Mouse (Mus musculus) hindbrain, embryonic 13.5 days (tissue): ENCODE measurements at regions not wholly inside any gene's neighbourhood (a gene's known extent, or its start where the extent isn't known, plus 50 kb on each side); places are given as distances from the start of the nearest gene placed in this dataset.

Experiments
- ATAC-seq: fragments of 200-750 bp; cut with Nextera tagmentation; 2 replicates; pipeline ENCODE4 v1.8.0; 2017; ENCODE audit warnings: moderate TSS enrichment; ENCODE audit not compliant: low FRiP score
- H3K27ac ChIP-seq: fragments of 300-500 bp; sonication (generic); 2 replicates; pipeline ENCODE4 v1.5.1; 2015; ENCODE audit warnings: inconsistent platforms, mild to moderate bottlenecking, moderate library complexity
- H3K27me3 ChIP-seq: fragments of 300-500 bp; sonication (generic); 2 replicates; pipeline ENCODE4 v1.6.1; 2015; ENCODE audit warnings: mild to moderate bottlenecking, inconsistent platforms
- H3K36me3 ChIP-seq: fragments of 300-500 bp; sonication (generic); 2 replicates; pipeline ENCODE4 v1.6.1; 2015; ENCODE audit warnings: mild to moderate bottlenecking, inconsistent platforms
- H3K4me1 ChIP-seq: fragments of 300-500 bp; sonication (generic); replicated peaks from 2 replicates; pipeline ENCODE4 v1.6.1; 2015; ENCODE audit warnings: inconsistent platforms
- H3K4me2 ChIP-seq: fragments of 300-500 bp; sonication (generic); 2 replicates; pipeline ENCODE4 v1.6.1; 2015; ENCODE audit warnings: inconsistent platforms, mild to moderate bottlenecking, moderate library complexity
- H3K4me3 ChIP-seq: fragments of 300-500 bp; sonication (generic); 2 replicates; pipeline ENCODE4 v1.5.1; 2015; ENCODE audit warnings: mild to moderate bottlenecking, inconsistent platforms
- H3K9ac ChIP-seq: fragments of 300-500 bp; sonication (generic); 2 replicates; pipeline ENCODE4 v1.6.1; 2015; ENCODE audit warnings: mild to moderate bottlenecking, inconsistent platforms
- H3K9me3 ChIP-seq: fragments of 300-500 bp; sonication (generic); 2 replicates; pipeline ENCODE4 v1.6.1; 2016; ENCODE audit warnings: inconsistent platforms
- WGBS: fragments of 180-500 bp; shearing (Covaris S2); methylation state at CpG from one replicate; pipeline ENCODE4 v1.1.7; 2015; 5-methylcytosine and 5-hydroxymethylcytosine counted together

DNA sequence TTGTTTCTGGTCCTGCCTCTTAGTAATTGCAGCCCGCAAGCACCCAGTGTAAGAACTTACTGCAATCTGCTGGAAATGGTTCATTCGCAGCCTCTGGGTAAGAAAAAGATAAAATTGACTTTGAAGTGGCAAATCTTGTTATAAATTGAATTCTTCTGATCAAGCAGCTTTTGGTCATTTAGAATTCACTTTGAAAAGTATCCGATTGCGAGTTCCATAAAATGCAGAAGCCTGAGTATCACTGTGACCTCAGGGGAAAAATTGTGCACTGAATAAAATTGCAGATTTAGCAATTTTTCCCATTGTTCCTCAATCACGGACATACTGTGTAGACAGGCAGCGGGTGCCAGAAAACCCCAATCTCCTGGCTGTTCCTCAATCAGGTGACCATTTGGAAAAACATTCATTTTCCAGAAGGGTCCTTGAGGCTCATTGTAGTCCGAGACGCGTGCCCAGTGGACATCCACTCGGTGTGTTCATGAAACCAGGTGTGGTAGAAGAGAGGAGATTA is 320.4 kb downstream of the Cmpk2 start:
- ATAC-seq, result no peak
- Histone ChIP-seq H3K9ac (no peak overlapping the region), H3K4me3 (no peak overlapping the region), H3K36me3 (no peaks in the 10 kb centered on the region), H3K9me3 (no peaks in the 10 kb centered on the region), H3K4me1 (0 out of 2 replicates have a peak, but pooled peaks cover 8% of the 10 kb centered on the region), H3K27ac (peak overlapping the region; percentile 35; the same call in 1 of the 2 replicates), H3K27me3 (no peaks in the 10 kb centered on the region), H3K4me2 (no peak overlapping the region)
- WGBS, result 78% methylated on average over 10 of the region's 10 CpGs

DNA sequence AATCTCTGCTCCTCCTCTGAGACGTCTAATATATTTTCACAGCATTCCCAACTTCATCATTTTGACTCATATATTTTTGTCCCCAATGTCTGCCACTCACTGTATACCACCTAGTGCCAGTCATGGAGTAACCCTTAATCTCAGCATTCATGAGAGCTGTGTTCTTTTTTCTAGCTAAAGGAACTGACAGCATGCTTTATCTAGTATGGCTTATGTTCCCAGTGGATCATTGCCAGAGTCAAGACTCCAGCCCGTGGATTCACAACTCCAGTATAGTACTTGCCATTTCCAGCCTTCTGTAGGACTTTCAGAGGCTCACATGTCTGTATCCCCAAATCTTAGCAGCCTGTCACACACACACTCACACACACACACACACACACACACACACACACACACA is 316.5 kb downstream of the Cmpk2 start:
- Histone ChIP-seq H3K27ac (no peak overlapping the region), H3K9ac (no peak overlapping the region), H3K9me3 (no peaks in the 10 kb centered on the region), H3K27me3 (no peaks in the 10 kb centered on the region), H3K4me3 (no peak overlapping the region), H3K4me1 (0 out of 2 replicates have a peak, but pooled peaks cover 8% of the 10 kb centered on the region), H3K36me3 (no peaks in the 10 kb centered on the region), H3K4me2 (no peak overlapping the region)
- WGBS, result 80% methylated on average over 2 of the region's 2 CpGs
- no peak for ATAC-seq

DNA sequence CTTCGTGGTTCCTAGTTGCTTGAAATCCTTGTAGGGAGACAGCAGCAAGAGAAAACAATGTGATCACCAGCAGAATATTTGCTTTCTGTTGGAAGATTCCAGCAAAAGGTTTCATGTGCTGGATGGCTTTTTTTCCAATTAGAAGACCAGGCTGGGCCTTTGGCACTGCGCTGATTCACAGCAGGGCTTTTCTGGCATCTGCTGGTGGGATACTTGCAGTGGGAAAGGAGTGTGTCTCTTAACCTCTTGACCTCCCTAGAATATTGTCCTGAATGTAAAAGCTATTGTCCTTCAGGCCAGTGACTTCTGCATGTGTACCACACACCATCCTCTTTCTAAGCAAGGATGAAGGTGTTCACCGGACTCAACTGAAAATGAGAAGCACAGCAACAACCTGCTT is 315.4 kb downstream of the Cmpk2 start:
- 0 out of 2 replicates have a peak, but pooled peaks cover 7% of the 10 kb centered on the region for H3K4me1 ChIP-seq
- WGBS, result 85% methylated on average over 3 of the region's 3 CpGs
- H3K27ac ChIP-seq, result no peak overlapping the region
- ATAC-seq, result no peak
- H3K4me2 ChIP-seq, result no peak overlapping the region
- H3K36me3 ChIP-seq, result no peaks in the 10 kb centered on the region
- H3K27me3 ChIP-seq, result no peaks in the 10 kb centered on the region
- H3K4me3 ChIP-seq, result no peak overlapping the region
- no peaks in the 10 kb centered on the region for H3K9me3 ChIP-seq
- no peak overlapping the region for H3K9ac ChIP-seq

DNA sequence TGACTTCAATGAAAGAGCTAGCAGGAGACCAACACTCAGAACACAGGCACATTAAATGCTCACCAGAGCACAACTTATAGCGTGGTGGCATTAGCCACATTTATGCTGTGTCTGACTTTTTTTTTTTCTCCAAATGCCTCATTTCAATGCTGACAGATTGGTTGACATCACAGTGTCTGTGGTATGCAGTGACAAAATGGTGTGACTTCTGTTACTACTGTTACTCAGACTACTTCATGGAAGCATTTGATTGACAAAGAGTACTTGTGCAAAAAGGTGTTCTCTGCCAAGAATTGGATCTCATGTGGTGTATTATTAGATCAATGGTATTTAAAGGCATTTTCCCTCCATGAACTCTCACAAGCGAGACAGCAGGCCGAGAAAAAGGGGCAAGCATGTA is 314.8 kb downstream of the Cmpk2 start:
- H3K27ac ChIP-seq, result no peak overlapping the region
- 71% methylated on average over 3 of the region's 3 CpGs for WGBS
- H3K9me3 ChIP-seq, result no peaks in the 10 kb centered on the region
- no peaks in the 10 kb centered on the region for H3K27me3 ChIP-seq
- no peak overlapping the region for H3K4me2 ChIP-seq
- no peak overlapping the region for H3K9ac ChIP-seq
- peaks cover 3% of the 10 kb centered on the region for H3K4me1 ChIP-seq
- H3K36me3 ChIP-seq, result no peaks in the 10 kb centered on the region
- no peak overlapping the region for H3K4me3 ChIP-seq
- no peak for ATAC-seq

DNA sequence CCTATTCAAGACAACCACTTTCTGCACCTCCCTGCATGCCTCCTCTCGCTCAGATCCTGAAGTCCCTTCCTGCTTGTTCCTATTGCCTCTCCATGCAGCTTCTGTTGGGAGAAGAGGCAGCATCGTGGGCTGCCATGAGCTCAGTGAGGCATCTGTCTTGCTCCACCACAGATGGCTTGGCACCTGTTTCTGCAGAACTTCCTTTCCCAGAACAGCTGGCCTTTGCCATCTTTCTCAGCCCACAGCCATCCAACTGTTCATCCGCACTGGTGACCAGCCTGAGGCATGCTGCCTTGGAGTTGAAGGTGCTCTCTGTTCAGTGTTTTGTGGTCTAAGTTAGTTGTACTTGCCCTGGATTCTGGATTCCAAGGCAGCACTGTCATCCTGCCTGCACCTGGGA is 312.5 kb downstream of the Cmpk2 start:
- H3K4me2 ChIP-seq, result no peak overlapping the region
- no peak overlapping the region for H3K27ac ChIP-seq
- H3K4me3 ChIP-seq, result no peak overlapping the region
- H3K9me3 ChIP-seq, result peaks cover 3% of the 10 kb centered on the region; the same call in 1 of the 2 replicates
- no peaks in the 10 kb centered on the region for H3K27me3 ChIP-seq
- H3K36me3 ChIP-seq, result no peaks in the 10 kb centered on the region
- no peak for ATAC-seq
- H3K9ac ChIP-seq, result no peak overlapping the region
- WGBS, result 71% methylated on average over 3 of the region's 3 CpGs
- peaks cover 5% of the 10 kb centered on the region for H3K4me1 ChIP-seq

GRCm38 (mm10) chr12:26778796-26779195 is 309.8 kb downstream of the Cmpk2 start:
- H3K9me3 ChIP-seq, result peaks cover 3% of the 10 kb centered on the region; the same call in 1 of the 2 replicates
- 0 out of 2 replicates have a peak overlapping the region, but pooled peaks have one; percentile 52 for H3K27ac ChIP-seq
- H3K4me3 ChIP-seq, result no peak overlapping the region
- no peak for ATAC-seq
- WGBS, result 48% methylated on average over 3 of the region's 3 CpGs
- no peak overlapping the region for H3K4me2 ChIP-seq
- no peak overlapping the region for H3K9ac ChIP-seq
- peaks cover 5% of the 10 kb centered on the region for H3K4me1 ChIP-seq
- no peaks in the 10 kb centered on the region for H3K36me3 ChIP-seq
- no peaks in the 10 kb centered on the region for H3K27me3 ChIP-seq

- no peak overlapping the region for H3K4me3 ChIP-seq
- H3K9me3 ChIP-seq, result peaks cover 3% of the 10 kb centered on the region; the same call in 1 of the 2 replicates
- no peak overlapping the region for H3K4me2 ChIP-seq
- ATAC-seq, result no peak
- peaks cover 5% of the 10 kb centered on the region for H3K4me1 ChIP-seq
- H3K27me3 ChIP-seq, result no peaks in the 10 kb centered on the region
- no peaks in the 10 kb centered on the region for H3K36me3 ChIP-seq
- no peak overlapping the region for H3K27ac ChIP-seq
- no peak overlapping the region for H3K9ac ChIP-seq
- WGBS, result 97% methylated on average over 1 of the region's 1 CpGs
Measured at GRCm38 (mm10) chr12:26776986-26777385, 308.0 kb downstream of the Cmpk2 start.

DNA sequence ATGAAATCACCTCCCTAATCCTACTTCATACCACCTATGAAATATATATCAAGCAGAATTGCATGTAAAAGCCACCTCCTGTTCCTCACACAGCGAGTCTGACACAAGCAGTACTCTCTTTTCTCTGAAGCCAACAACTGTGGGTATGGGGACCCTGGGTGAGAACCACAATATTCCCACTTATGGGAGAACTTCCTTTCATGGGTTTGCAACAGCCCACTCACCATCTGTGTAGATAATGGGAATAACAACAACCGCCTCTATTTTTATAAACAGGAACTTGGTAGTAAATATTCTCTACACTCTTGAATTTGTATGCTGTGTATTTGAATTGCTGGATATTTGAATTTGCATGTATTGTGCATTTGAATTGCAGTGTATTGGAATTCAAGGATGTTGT is 305.0 kb downstream of the Cmpk2 start:
- Histone ChIP-seq H3K36me3 (no peaks in the 10 kb centered on the region), H3K9me3 (peaks cover 3% of the 10 kb centered on the region; the same call in 1 of the 2 replicates), H3K4me3 (no peak overlapping the region), H3K27me3 (no peaks in the 10 kb centered on the region), H3K4me1 (peaks cover 6% of the 10 kb centered on the region), H3K9ac (no peak overlapping the region), H3K4me2 (no peak overlapping the region), H3K27ac (no peak overlapping the region)
- ATAC-seq, result no peak
- WGBS, result 94% methylated on average over 2 of the region's 2 CpGs

- Histone ChIP-seq H3K27me3 (no peaks in the 10 kb centered on the region), H3K9me3 (no peaks in the 10 kb centered on the region), H3K4me3 (no peak overlapping the region), H3K9ac (no peak overlapping the region), H3K4me2 (no peak overlapping the region), H3K4me1 (0 out of 2 replicates have a peak, but pooled peaks cover 2% of the 10 kb centered on the region), H3K36me3 (no peaks in the 10 kb centered on the region), H3K27ac (no peak overlapping the region)
- ATAC-seq, result no peak
- 89% methylated on average over 1 of the region's 1 CpGs for WGBS
Measured at GRCm38 (mm10) chr12:26770753-26771583, 302.0 kb downstream of the Cmpk2 start.

DNA sequence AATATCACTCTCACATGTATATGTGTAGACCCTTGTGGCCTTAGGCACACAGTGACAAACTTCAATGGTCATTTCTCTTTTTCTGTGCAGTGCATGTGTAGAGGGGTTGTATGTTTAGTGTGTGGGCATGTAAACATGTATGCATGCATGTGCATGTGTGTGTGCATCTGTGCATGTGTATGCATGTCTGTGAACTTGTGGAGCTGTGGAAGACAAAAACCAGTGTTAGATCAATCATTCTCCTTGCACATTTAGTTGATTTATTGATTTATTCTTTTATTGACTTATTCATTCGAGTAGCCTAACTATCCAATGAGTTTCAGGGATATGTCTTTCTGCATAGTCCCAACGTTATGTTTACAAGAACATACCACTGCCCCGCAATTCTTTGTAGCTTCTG is 298.5 kb downstream of the Cmpk2 start:
- Histone ChIP-seq H3K4me1 (0 out of 2 replicates have a peak, but pooled peaks cover 2% of the 10 kb centered on the region), H3K27me3 (no peaks in the 10 kb centered on the region), H3K9ac (no peak overlapping the region), H3K27ac (no peak overlapping the region), H3K4me2 (no peak overlapping the region), H3K9me3 (no peaks in the 10 kb centered on the region), H3K4me3 (no peak overlapping the region), H3K36me3 (no peaks in the 10 kb centered on the region)
- WGBS, result 93% methylated on average over 3 of the region's 3 CpGs
- ATAC-seq, result no peak

GRCm38 (mm10) chr12:26758657-26759325 is 289.8 kb downstream of the Cmpk2 start:
- Histone ChIP-seq H3K4me3 (no peak overlapping the region), H3K27ac (peak overlapping the region; percentile 83), H3K36me3 (no peaks in the 10 kb centered on the region), H3K9ac (no peak overlapping the region), H3K27me3 (no peaks in the 10 kb centered on the region), H3K4me2 (no peak overlapping the region), H3K9me3 (no peaks in the 10 kb centered on the region), H3K4me1 (peaks cover 28% of the 10 kb centered on the region)
- ATAC-seq, result peak; percentile 73
- WGBS, result 48% methylated on average over 9 of the region's 9 CpGs

DNA sequence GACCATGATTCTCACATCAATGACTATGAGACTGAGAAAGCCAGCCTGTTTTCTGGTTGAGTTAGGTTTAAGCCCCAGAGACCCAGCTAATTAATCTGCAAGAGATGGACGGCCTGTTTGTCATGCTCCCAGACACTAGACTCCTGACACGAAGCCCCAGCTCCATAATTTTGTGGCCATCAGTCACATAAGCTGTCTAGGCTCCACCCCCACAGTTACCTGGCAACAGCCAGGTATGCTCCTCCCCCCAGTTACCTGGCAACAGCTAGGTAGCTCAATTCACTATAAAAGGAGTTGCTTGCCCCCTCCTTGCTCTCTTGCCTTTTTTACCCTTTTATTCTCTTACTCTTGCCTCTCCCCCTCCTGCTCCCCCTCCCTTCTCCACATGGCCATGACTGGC is 287.3 kb downstream of the Cmpk2 start:
- Histone ChIP-seq H3K9me3 (no peaks in the 10 kb centered on the region), H3K9ac (no peak overlapping the region), H3K27me3 (no peaks in the 10 kb centered on the region), H3K4me2 (no peak overlapping the region), H3K4me1 (peaks cover 28% of the 10 kb centered on the region), H3K36me3 (no peaks in the 10 kb centered on the region), H3K27ac (no peak overlapping the region), H3K4me3 (no peak overlapping the region)
- 15% methylated on average over 2 of the region's 2 CpGs for WGBS
- ATAC-seq, result no peak
